Mouse (Mus musculus) neural tube, embryonic 12.5 days (tissue): ENCODE measurements around the gene Nfib. TPM values are rescaled to one million over a fixed set of nuclear protein-coding genes. Genes with fewer than 3 reads are reported as not detected.
A peak's percentile ranks its signal among the peaks of the same experiment; 100 is the strongest.

ENCODE experiments used
- ATAC-seq: fragments of 200-750 bp; cut with Nextera tagmentation; 2 replicates; pipeline ENCODE4 v1.8.0; 2017; ENCODE audit warnings: low read depth, mild to moderate bottlenecking, moderate TSS enrichment, moderate library complexity; ENCODE audit not compliant: low FRiP score
- H3K27ac ChIP-seq: fragments of 300-500 bp; sonication (generic); 2 replicates; pipeline ENCODE4 v1.5.1; 2016
- H3K27me3 ChIP-seq: fragments of 300-500 bp; sonication (generic); replicated peaks from 2 replicates; pipeline ENCODE4 v1.6.1; 2016; ENCODE audit warnings: mild to moderate bottlenecking
- H3K36me3 ChIP-seq: fragments of 300-500 bp; sonication (generic); 2 replicates; pipeline ENCODE4 v1.6.1; 2016; ENCODE audit warnings: mild to moderate bottlenecking
- H3K4me1 ChIP-seq: fragments of 300-500 bp; sonication (generic); 2 replicates; pipeline ENCODE4 v1.6.1; 2016
- H3K4me2 ChIP-seq: fragments of 300-500 bp; sonication (generic); replicated peaks from 2 replicates; pipeline ENCODE4 v1.6.1; 2016; ENCODE audit warnings: mild to moderate bottlenecking
- H3K4me3 ChIP-seq: fragments of 300-500 bp; sonication (generic); 2 replicates; pipeline ENCODE4 v1.5.1; 2016
- H3K9ac ChIP-seq: fragments of 300-500 bp; sonication (generic); 2 replicates; pipeline ENCODE4 v1.6.1; 2016; ENCODE audit warnings: mild to moderate bottlenecking
- H3K9me3 ChIP-seq: fragments of 300-500 bp; sonication (generic); 2 replicates; pipeline ENCODE4 v1.6.1; 2016; ENCODE audit warnings: mild to moderate bottlenecking
- WGBS: fragments of 180-500 bp; shearing (Covaris S2); methylation state at CpG from one replicate; pipeline ENCODE4 v1.1.7; 2016; 5-methylcytosine and 5-hydroxymethylcytosine counted together
- polyA plus RNA-seq: library from polyadenylated mRNA; unstranded; fragments of >200 nt; fragmentation: Nextera tagmentation; extraction: Ambion mirVana; gene quantifications from 2 replicates; pipeline ENCODE4 v1.2.1, GENCODE M21; 2016

The Nfib gene
- polyA plus RNA-seq, 1 experiment from 2014 or later: 51.0 TPM

DNA sequence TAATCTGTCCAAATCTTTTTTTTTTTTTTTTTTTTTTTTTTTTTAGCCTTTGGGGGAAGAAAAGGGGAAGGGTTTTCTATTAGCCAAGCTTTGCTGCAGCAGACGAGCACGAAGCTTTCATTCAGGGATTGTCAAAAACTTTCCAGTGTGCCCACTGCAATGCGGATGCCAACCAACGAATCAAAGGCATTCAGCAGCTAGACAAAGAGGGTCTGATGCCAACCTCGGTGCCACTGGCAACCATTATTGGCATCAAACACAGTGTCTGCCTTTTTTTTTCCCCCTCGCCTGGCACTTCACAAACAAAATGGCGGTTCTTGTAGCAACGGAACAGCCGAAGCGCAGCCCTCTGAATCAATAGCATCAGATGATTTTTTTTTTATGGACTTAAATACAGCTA, 210.7 kb downstream of the Nfib start:
- Histone ChIP-seq H3K4me2 (no peak overlapping the region), H3K4me3 (no peak overlapping the region)
- ATAC-seq: no peak

DNA sequence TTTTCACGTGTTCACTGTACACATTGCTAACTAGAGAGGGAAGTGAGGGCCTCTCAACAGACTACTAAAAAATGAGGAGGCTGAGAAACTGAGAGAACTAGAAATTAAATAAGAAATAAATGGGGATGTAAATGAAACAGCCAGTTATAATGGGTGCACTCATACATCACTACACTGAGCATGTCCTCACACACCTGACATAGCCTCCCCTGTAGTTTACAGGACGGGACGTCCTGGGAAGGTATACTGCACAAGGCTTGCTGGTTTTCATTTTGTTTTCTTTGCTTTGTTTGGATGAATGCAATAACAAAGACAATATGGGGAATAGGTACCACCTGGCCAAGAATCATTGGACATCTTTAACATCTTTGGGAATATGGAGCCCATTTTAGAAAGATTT, 211.1 kb downstream of the Nfib start:
- Histone ChIP-seq H3K9ac (no peak overlapping the region), H3K4me2 (peak overlapping the region; percentile 16; the same call in 1 of the 2 replicates), H3K9me3 (no peaks in the 10 kb centered on the region), H3K27ac (no peak overlapping the region), H3K36me3 (peaks cover 10% of the 10 kb centered on the region), H3K4me3 (no peak overlapping the region), H3K27me3 (no peaks in the 10 kb centered on the region), H3K4me1 (peaks cover 30% of the 10 kb centered on the region)
- WGBS: 83% methylated on average over 3 of the region's 3 CpGs
- ATAC-seq: no peak

More for the DNA sequence above, 210.7 kb downstream of the Nfib start:
- Histone ChIP-seq H3K9me3 (no peaks in the 10 kb centered on the region), H3K27ac (no peak overlapping the region), H3K9ac (no peak overlapping the region), H3K27me3 (no peaks in the 10 kb centered on the region), H3K36me3 (peaks cover 10% of the 10 kb centered on the region), H3K4me1 (peaks cover 32% of the 10 kb centered on the region)
- WGBS: 74% methylated on average over 10 of the region's 10 CpGs

DNA sequence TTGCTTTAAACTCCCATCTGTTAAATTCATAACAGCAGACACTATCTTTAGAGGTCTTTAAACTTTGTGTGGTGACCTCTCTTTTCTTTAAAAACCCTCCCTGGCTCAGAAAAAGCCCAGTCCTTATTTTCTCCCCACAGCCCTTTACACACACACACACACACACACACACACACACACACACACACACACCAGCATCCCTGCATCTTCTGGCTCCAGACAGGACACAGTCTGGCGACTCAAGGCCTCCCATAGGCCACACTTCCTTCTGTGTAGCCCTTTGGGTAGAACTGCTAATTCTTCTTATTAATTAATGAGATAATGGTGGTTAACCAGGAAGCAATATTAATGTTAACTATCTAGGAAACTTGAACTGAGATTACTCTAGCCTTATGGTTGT, 211.7 kb downstream of the Nfib start:
- Histone ChIP-seq H3K9ac (no peak overlapping the region), H3K4me1 (peaks cover 26% of the 10 kb centered on the region), H3K36me3 (peaks cover 10% of the 10 kb centered on the region), H3K27me3 (no peaks in the 10 kb centered on the region), H3K4me2 (peak overlapping the region; percentile 16; the same call in 1 of the 2 replicates), H3K9me3 (no peaks in the 10 kb centered on the region), H3K27ac (no peak overlapping the region), H3K4me3 (no peak overlapping the region)
- ATAC-seq: no peak
- 72% methylated on average over 1 of the region's 1 CpGs for WGBS

DNA sequence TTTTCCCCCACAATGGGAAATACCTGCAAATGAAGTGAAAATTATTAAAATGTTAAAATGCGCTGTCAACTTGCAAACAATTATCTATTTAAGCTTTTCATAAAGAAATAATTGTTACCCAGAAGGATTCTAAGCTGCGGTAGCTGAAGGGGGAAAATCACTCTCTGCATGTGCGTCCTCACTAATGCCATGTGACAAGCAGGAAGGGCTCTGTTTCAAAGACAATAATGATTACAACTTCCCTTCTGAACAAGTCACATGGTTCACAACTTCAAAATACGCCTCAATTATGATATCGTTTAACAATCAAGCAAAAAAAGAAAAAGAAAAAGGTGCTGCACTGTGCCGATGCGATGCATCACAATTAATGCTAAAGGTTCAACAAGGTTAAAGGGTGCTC, 212.2 kb downstream of the Nfib start:
- Histone ChIP-seq H3K9me3 (no peaks in the 10 kb centered on the region), H3K4me1 (peaks cover 26% of the 10 kb centered on the region), H3K4me2 (no peak overlapping the region), H3K27me3 (no peaks in the 10 kb centered on the region), H3K36me3 (peaks cover 9% of the 10 kb centered on the region), H3K27ac (no peak overlapping the region), H3K9ac (no peak overlapping the region), H3K4me3 (no peak overlapping the region)
- ATAC-seq: no peak
- WGBS: 89% methylated on average over 7 of the region's 7 CpGs

DNA sequence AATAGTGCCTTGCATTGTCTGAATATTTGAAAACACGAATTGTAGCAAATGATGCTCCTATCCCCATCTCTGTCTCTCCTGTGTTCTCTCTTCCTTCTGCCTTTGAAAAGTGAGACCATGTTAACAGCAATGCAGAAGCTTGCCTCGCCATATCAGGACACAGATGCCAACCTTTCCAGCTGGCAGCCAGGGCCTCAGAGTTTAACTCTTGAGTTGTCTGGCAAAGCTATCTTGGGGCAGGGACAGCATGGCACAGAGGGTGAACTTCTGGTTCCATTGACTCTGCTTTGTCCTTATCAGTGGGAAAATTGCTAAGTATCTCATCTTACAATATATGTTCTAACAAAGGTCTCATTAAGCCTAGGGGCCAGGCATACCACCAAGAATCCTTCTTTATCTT, 212.8 kb downstream of the Nfib start:
- Histone ChIP-seq H3K4me2 (no peak overlapping the region), H3K4me3 (no peak overlapping the region), H3K27me3 (no peaks in the 10 kb centered on the region), H3K9ac (no peak overlapping the region), H3K4me1 (peaks cover 26% of the 10 kb centered on the region), H3K27ac (no peak overlapping the region), H3K36me3 (peaks cover 2% of the 10 kb centered on the region), H3K9me3 (no peaks in the 10 kb centered on the region)
- no peak for ATAC-seq
- WGBS: 69% methylated on average over 2 of the region's 2 CpGs

DNA sequence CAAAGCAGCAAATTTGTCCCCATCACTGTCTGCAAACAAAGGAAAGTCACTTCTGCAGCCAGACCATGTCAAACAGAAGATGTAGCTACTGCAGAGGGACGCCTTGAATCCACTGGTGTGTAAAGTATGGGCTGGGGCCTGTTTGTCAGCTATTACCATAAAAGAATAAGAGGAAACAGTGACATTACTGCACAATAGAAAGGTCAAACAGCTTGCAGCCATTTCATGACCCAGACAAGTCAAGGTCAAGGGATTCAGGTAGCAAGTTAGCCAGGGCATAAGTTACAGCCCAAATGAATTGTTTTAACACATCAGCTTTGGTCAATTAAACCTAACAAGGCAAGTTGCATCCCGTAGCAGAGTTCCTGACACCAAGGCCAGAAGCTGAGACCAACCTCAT, 215.6 kb downstream of the Nfib start:
- H3K27ac ChIP-seq: no peak overlapping the region
- ATAC-seq: no peak
- H3K36me3 ChIP-seq: no peaks in the 10 kb centered on the region; the same call in none of the 2 replicates
- peaks cover 22% of the 10 kb centered on the region for H3K4me1 ChIP-seq
- no peaks in the 10 kb centered on the region for H3K27me3 ChIP-seq
- H3K9me3 ChIP-seq: no peaks in the 10 kb centered on the region
- no peak overlapping the region for H3K4me3 ChIP-seq
- no peak overlapping the region for H3K9ac ChIP-seq
- 2% methylated on average over 2 of the region's 2 CpGs for WGBS
- H3K4me2 ChIP-seq: no peak overlapping the region; the same call in 1 of the 2 replicates

DNA sequence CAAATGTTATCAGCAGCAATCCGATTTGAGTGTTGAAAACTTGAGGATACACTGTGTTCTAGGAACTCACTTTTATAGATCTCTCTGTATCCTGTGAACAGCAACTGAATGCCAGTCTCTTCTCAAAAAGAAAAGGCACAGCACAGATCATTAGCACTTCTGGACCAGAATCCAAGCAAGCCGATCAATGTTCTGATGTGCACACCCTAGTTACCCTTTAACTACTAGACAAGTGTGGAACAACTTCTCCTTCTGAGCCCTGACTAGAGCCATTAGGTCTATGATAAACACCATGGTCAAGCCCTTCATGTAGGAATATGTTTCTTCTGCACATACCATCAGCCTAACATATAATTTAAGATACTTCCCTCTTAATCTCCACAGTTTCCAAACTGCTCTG, 219.6 kb downstream of the Nfib start:
- H3K36me3 ChIP-seq: no peaks in the 10 kb centered on the region; the same call in 1 of the 2 replicates
- H3K4me3 ChIP-seq: no peak overlapping the region
- H3K27me3 ChIP-seq: no peaks in the 10 kb centered on the region
- no peak overlapping the region for H3K9ac ChIP-seq
- 92% methylated on average over 2 of the region's 2 CpGs for WGBS
- ATAC-seq: no peak
- H3K4me1 ChIP-seq: peaks cover 7% of the 10 kb centered on the region
- no peak overlapping the region for H3K4me2 ChIP-seq
- no peaks in the 10 kb centered on the region for H3K9me3 ChIP-seq
- no peak overlapping the region for H3K27ac ChIP-seq

DNA sequence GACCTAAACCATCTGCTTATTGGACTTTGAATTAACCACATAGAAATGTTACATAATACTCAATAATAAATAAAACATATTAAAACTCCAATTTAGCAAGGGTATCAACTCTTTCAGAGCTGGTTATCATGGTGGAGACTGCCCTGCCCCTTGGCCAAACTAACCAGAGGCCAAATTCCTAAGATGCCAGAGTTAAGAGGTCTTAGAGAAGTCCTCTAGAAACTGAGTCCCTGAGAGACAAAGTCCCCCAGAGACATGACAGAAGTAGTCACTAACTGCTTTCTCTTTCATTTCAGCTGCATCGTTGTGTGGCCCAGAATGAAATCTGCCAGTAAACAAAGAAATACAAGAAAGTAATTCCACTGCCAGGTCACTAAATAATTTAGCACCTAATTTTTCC, 221.7 kb downstream of the Nfib start:
- WGBS: 69% methylated on average over 1 of the region's 1 CpGs

DNA sequence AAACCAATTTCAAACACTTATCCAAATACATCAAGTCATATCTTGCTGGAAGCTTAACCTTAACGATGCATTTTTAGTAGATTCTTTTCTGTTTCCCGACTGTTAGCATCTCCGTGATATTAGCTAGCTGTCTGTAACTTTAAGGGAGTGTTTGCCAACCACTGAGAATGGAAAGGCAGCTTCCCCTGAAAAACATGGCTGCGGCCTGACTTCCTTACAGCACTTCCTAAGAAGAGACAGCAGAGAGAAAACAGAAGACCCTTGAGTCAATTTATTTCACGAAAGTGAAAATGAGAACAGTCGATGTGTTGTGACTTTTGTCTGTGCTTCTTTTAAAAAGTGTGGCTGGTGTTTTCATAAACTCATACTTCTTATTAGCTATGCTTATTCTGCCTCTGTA, 222.3 kb downstream of the Nfib start:
- no peak for ATAC-seq
- no peak overlapping the region for H3K4me3 ChIP-seq
- H3K9me3 ChIP-seq: no peaks in the 10 kb centered on the region
- H3K4me2 ChIP-seq: no peak overlapping the region
- no peak overlapping the region for H3K27ac ChIP-seq
- no peaks in the 10 kb centered on the region; the same call in 1 of the 2 replicates for H3K36me3 ChIP-seq
- WGBS: 85% methylated on average over 6 of the region's 6 CpGs
- no peak overlapping the region for H3K9ac ChIP-seq
- H3K27me3 ChIP-seq: no peaks in the 10 kb centered on the region
- H3K4me1 ChIP-seq: no peaks in the 10 kb centered on the region

More for the DNA sequence above, 221.7 kb downstream of the Nfib start:
- no peak for ATAC-seq
- Histone ChIP-seq H3K9me3 (no peaks in the 10 kb centered on the region), H3K4me1 (no peaks in the 10 kb centered on the region), H3K4me2 (no peak overlapping the region), H3K27me3 (no peaks in the 10 kb centered on the region), H3K27ac (no peak overlapping the region), H3K9ac (no peak overlapping the region), H3K36me3 (no peaks in the 10 kb centered on the region; the same call in 1 of the 2 replicates), H3K4me3 (no peak overlapping the region)

DNA sequence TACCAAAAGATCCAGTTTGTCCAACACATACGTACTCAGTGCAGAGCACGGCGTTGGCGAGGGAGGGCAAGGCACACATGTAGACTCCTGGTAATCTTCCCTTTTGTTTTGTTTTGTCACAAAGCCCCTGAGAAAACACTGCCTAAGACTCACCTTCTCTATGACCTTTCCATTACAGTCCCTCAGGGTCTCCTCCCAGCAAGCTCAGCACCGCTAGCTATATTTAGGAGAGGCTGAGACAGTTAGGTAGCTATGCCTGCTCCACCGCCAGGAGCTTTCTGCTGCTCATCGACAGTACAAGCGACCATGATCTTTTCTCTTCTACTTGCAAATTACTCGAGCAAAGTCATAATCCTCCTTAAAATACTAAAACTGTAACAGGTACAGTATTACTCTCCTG, 224.9 kb downstream of the Nfib start:
- H3K27me3 ChIP-seq: no peaks in the 10 kb centered on the region
- ATAC-seq: no peak
- H3K36me3 ChIP-seq: no peaks in the 10 kb centered on the region
- no peak overlapping the region for H3K4me2 ChIP-seq
- no peak overlapping the region for H3K4me3 ChIP-seq
- H3K9me3 ChIP-seq: no peaks in the 10 kb centered on the region
- no peaks in the 10 kb centered on the region for H3K4me1 ChIP-seq
- H3K27ac ChIP-seq: no peak overlapping the region
- H3K9ac ChIP-seq: no peak overlapping the region
- WGBS: 88% methylated on average over 9 of the region's 9 CpGs

DNA sequence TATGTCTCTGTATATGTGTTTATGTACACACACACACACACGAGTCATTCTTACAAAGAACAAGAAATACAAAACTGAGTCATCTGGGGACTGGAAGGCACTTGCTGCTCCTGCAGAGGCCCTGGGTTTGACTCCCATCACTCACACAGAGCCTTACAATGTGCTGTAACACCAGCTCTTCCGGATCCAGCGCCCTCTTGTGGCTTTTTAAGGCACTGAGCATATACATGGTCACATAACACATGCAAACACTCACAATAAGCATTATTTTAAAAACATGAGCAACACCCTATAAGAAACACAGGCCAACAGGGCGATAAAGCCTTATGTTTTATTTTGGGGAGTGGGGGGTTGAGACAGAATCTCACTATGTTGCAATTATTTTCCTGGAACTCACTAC, 226.2 kb downstream of the Nfib start:
- ATAC-seq: no peak
- H3K4me1 ChIP-seq: no peaks in the 10 kb centered on the region
- 65% methylated on average over 4 of the region's 4 CpGs for WGBS
- H3K4me3 ChIP-seq: no peak overlapping the region
- no peaks in the 10 kb centered on the region for H3K36me3 ChIP-seq
- no peak overlapping the region for H3K27ac ChIP-seq
- H3K4me2 ChIP-seq: no peak overlapping the region
- H3K27me3 ChIP-seq: no peaks in the 10 kb centered on the region
- no peaks in the 10 kb centered on the region for H3K9me3 ChIP-seq
- no peak overlapping the region for H3K9ac ChIP-seq

DNA sequence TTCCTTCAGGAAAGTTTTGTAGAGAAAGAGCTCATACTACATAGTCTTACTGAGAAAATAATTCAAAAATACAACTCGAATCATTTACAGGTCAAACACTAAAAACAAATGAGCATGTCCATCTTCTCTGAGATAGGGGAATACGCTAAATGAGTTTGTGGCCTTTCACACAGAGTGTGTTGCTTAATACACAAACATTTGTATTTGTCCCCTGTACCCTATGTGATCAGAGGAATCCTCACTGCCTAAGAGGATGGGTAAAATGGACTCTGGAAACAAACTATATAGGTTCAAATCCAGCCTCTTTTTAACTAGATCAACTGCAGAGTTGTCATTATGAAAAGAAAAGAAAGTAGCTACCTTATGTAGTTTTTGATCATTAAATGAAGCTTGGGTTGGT, 227.8 kb downstream of the Nfib start:
- no peaks in the 10 kb centered on the region for H3K27me3 ChIP-seq
- H3K27ac ChIP-seq: no peak overlapping the region
- H3K4me3 ChIP-seq: no peak overlapping the region
- 91% methylated on average over 2 of the region's 2 CpGs for WGBS
- no peaks in the 10 kb centered on the region for H3K9me3 ChIP-seq
- no peaks in the 10 kb centered on the region for H3K4me1 ChIP-seq
- no peak overlapping the region for H3K4me2 ChIP-seq
- H3K9ac ChIP-seq: no peak overlapping the region
- ATAC-seq: no peak
- no peaks in the 10 kb centered on the region for H3K36me3 ChIP-seq

DNA sequence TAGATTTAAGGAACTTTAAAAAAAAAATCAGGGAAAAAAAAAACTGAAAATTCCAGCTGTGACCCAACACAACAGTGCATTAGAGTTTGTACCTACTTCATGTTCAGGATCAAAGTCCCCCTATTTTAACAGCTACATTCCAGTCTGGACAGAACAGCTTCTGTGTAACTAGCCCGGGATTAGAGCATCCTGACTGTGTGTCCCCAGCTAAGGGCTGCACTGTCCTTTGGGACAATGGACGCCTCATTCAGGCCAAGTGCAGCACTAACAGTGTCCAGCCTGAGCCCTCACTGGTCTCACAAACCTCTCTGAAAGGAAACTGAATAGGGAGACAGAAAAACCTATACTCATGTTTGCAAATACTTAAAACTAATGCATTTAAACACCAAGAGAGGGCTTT, 229.1 kb downstream of the Nfib start:
- Histone ChIP-seq H3K4me3 (no peak overlapping the region), H3K4me2 (no peak overlapping the region), H3K9ac (no peak overlapping the region), H3K36me3 (no peaks in the 10 kb centered on the region), H3K27ac (no peak overlapping the region), H3K27me3 (no peaks in the 10 kb centered on the region), H3K9me3 (no peaks in the 10 kb centered on the region), H3K4me1 (no peaks in the 10 kb centered on the region)
- no peak for ATAC-seq
- 59% methylated on average over 2 of the region's 2 CpGs for WGBS
